Mouse (Mus musculus) midbrain, postnatal 0 days (tissue): ENCODE results near the gene Pdgfra. TPM values are rescaled to one million over a fixed set of nuclear protein-coding genes. Genes with fewer than 3 reads are reported as not detected.
A peak's percentile ranks its signal among the peaks of the same experiment; 100 is the strongest.

ENCODE experiments used
- ATAC-seq: fragments of 200-750 bp; cut with Nextera tagmentation; 2 replicates; pipeline ENCODE4 v1.8.0; 2017; ENCODE audit warnings: moderate number of reproducible peaks, mild to moderate bottlenecking, moderate TSS enrichment, moderate library complexity; ENCODE audit not compliant: low FRiP score
- DNase-seq: peaks from one replicate; pipeline ENCODE4 v3.0.0-alpha.2; 2015; ENCODE audit warnings: low spot score
- H3K27ac ChIP-seq: fragments of 300-500 bp; sonication (generic); 2 replicates; pipeline ENCODE4 v1.5.1; 2014; ENCODE audit warnings: low read depth, mild to moderate bottlenecking, low read length, mixed read lengths
- H3K27me3 ChIP-seq: fragments of 300-500 bp; sonication (generic); 2 replicates; pipeline ENCODE4 v1.6.1; 2014; ENCODE audit warnings: low read length, control low read depth, mixed read lengths; ENCODE audit not compliant: insufficient read depth
- H3K36me3 ChIP-seq: fragments of 300-500 bp; sonication (generic); 2 replicates; pipeline ENCODE4 v1.6.1; 2014; ENCODE audit warnings: low read length, control low read depth, mixed read lengths; ENCODE audit not compliant: insufficient read depth
- H3K4me1 ChIP-seq: fragments of 300-500 bp; sonication (generic); 2 replicates; pipeline ENCODE4 v1.6.1; 2014; ENCODE audit warnings: mild to moderate bottlenecking, control low read depth, antibody characterized with exemption, low read length, mixed read lengths; ENCODE audit not compliant: insufficient read depth
- H3K4me2 ChIP-seq: fragments of 300-500 bp; sonication (generic); 2 replicates; pipeline ENCODE4 v1.6.1; 2014; ENCODE audit warnings: low read depth, mild to moderate bottlenecking, low read length, mixed read lengths; ENCODE audit not compliant: poor library complexity, severe bottlenecking
- H3K4me3 ChIP-seq: fragments of 300-500 bp; sonication (generic); 2 replicates; pipeline ENCODE4 v1.5.1; 2014; ENCODE audit warnings: low read depth, mild to moderate bottlenecking, low read length, moderate library complexity
- H3K9ac ChIP-seq: fragments of 300-500 bp; sonication (generic); replicated peaks from 2 replicates; pipeline ENCODE4 v1.6.1; 2014; ENCODE audit warnings: mild to moderate bottlenecking, low read length, moderate library complexity, mixed read lengths; ENCODE audit not compliant: poor library complexity, severe bottlenecking
- H3K9me3 ChIP-seq: fragments of 300-500 bp; sonication (generic); 2 replicates; pipeline ENCODE4 v1.6.1; 2016; ENCODE audit warnings: low read length, control low read depth
- CTCF ChIP-seq: IDR thresholded peaks from 2 replicates; pipeline ENCODE4 v1.5.1; 2016; ENCODE audit warnings: antibody characterized with exemption, mild to moderate bottlenecking
- whole genome bisulfite sequencing: fragments of 180-500 bp; shearing (Covaris S2); extraction: QIAGEN DNeasy Blood & Tissue Kit; methylation state at CpG from one replicate; pipeline ENCODE4 v1.1.7; 2014; 5-methylcytosine and 5-hydroxymethylcytosine counted together
- polyA plus RNA-seq: library from polyadenylated mRNA; unstranded; fragments of >200 nt; fragmentation: Nextera tagmentation; extraction: Ambion mirVana; gene quantifications from 2 replicates; pipeline ENCODE4 v1.2.1, GENCODE M21; 2015
- total RNA-seq: library from RNA; depleted of rRNA; stranded (reverse); fragments of >200 nt; gene quantifications from 2 replicates; pipeline ENCODE4 v1.2.3, GENCODE M21; 2014

Pdgfra gene
- total and polyA plus RNA-seq, 2 experiments from 2014 or later, result 16.7 to 58.8 TPM

DNA sequence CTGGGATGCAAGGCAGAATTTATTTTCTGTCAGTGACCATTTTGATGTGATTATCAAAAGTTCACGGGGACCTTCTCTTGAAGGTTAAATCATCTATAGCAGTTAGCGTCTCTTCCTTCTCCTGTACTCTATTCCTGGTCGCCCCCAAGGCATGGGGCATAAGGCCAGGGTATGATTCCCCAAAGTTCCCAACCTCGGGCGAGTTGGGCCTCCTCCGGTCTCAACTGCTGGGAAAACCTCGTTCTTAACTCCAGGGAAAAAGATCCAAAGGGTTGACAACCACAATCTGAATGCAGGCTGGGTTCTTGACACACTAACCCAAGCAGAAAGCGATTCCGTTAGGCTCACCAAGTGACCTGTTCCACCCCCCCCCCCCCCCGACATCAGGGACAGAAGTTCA is 2.7 kb upstream of the Pdgfra start:
- no peak overlapping the region for H3K9ac ChIP-seq
- no peak for ATAC-seq
- no peak for DNase-seq
- H3K36me3 ChIP-seq, result no peaks in the 10 kb centered on the region
- no peaks in the 10 kb centered on the region; the same call in 1 of the 2 replicates for H3K4me1 ChIP-seq
- H3K4me2 ChIP-seq, result no peak overlapping the region
- H3K9me3 ChIP-seq, result no peaks in the 10 kb centered on the region
- peaks cover 48% of the 10 kb centered on the region for H3K27me3 ChIP-seq
- WGBS, result 1% methylated on average over 9 of the region's 10 CpGs
- no peak overlapping the region for H3K27ac ChIP-seq
- no peak overlapping the region for H3K4me3 ChIP-seq
- TF ChIP-seq CTCF, result no peak

DNA sequence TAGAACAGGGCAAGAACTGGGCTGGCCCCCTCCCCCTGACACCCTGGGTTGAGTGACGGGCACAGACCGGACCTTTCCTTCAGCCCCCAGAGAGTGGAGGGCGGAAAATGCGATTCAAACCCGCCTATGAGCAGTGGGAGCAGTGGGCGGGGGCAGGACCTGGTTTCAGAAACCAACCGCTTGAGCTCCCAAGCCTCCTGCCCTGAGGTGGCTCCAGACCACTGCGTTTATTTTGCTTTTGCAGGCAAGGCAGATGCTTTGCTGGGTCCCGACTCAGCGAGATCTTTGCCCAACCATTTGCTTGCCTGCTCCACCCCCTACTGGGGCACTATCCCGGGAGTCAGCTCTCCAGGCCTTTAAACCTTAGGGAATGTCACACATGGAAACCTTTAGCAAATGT is 2.2 kb upstream of the Pdgfra start:
- Histone ChIP-seq H3K27ac (no peak overlapping the region), H3K27me3 (peaks cover 46% of the 10 kb centered on the region), H3K9ac (no peak overlapping the region), H3K4me3 (no peak overlapping the region), H3K4me1 (no peaks in the 10 kb centered on the region; the same call in 1 of the 2 replicates), H3K36me3 (no peaks in the 10 kb centered on the region), H3K9me3 (no peaks in the 10 kb centered on the region), H3K4me2 (no peak overlapping the region)
- no peak for DNase-seq
- no peak for ATAC-seq
- no peak for TF ChIP-seq CTCF
- 2% methylated on average over 11 of the region's 11 CpGs for WGBS

DNA sequence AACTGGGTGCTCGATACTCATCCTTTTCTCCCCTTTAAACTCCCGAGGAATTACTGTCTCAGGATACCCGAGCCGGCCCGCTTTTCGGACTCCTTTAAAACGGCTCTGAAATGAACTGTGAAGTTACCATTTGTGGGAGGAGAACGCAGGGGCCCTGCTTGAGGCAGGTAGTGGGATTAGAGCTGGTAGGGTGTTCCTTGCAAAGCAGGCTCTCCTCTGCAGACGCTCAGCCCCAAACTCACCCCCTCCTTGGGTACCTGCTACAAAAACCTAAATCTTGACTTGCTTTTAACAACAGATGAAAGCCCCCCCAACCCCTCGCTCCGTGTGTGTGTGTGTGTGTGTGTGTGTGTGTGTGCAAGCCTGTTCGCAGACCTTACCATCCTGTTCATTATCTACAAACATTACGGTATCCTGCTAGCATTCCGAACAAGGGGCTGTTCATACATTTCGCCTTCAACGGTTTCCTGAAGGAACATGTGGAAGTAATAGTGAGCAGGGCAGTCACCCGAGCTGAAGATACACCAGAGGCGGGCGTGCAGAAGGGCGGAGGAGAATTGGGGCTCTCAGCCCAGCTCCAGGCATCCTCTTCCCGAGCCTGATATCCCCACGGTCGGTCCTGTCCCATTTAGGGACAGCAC is 1.6 kb upstream of the Pdgfra start:
- no peaks in the 10 kb centered on the region for H3K36me3 ChIP-seq
- H3K27me3 ChIP-seq, result peaks cover 48% of the 10 kb centered on the region
- no peak overlapping the region for H3K9ac ChIP-seq
- H3K4me3 ChIP-seq, result no peak overlapping the region
- H3K4me1 ChIP-seq, result no peaks in the 10 kb centered on the region; the same call in 1 of the 2 replicates
- WGBS, result 1% methylated on average over 23 of the region's 23 CpGs
- no peaks in the 10 kb centered on the region for H3K9me3 ChIP-seq
- H3K4me2 ChIP-seq, result no peak overlapping the region
- no peak for TF ChIP-seq CTCF
- DNase-seq (no peak), ATAC-seq (no peak)
- H3K27ac ChIP-seq, result no peak overlapping the region

DNA sequence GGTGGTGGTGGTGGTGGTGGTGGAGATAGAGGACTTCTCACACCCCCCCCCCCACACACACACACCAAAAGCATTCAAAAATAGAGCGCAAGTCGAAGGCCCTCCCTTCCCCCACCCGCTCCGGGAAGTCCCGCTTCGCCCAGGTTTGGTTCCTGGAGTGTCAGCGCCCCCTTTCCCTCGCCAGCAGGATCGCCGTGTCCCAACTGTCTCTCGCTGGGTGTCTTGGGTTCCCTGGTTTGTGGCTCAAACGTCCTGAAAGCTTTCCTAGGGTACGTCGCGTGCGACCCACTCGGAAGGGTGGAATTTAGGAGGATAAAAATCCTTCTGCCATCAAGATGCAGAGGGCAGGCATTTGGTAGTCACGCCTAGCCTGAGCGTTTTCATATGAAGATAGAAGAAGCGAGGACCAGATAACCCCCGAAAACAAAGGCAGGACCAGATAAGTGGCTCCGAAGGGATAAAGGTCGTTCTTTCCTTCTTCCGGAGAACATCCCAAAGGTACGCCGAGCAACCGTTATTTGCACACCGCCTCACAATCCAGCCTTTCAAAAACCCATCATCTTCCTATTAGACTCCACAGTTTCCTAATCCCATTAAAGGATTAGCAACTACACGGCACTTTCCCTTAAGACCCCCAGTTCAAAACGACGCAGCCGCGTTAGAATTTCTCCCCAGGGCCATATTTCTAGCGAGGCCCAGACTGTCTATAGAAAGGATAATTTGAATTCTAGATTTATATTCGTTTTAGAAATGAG is 769 bp upstream of the Pdgfra start:
- H3K36me3 ChIP-seq, result no peaks in the 10 kb centered on the region
- no peak overlapping the region for H3K9ac ChIP-seq
- peaks cover 47% of the 10 kb centered on the region for H3K27me3 ChIP-seq
- TF ChIP-seq CTCF, result peak; percentile 68
- under 1% methylated on average over 35 of the region's 35 CpGs for WGBS
- no peak overlapping the region for H3K4me2 ChIP-seq
- no peaks in the 10 kb centered on the region for H3K9me3 ChIP-seq
- H3K27ac ChIP-seq, result no peak overlapping the region
- peak overlapping the region; percentile 8; the same call in 1 of the 2 replicates for H3K4me3 ChIP-seq
- H3K4me1 ChIP-seq, result peaks cover 3% of the 10 kb centered on the region; the same call in 1 of the 2 replicates
- DNase-seq (peak; percentile 70), ATAC-seq (peak; percentile 52; the same call in 1 of the 2 replicates)

DNA sequence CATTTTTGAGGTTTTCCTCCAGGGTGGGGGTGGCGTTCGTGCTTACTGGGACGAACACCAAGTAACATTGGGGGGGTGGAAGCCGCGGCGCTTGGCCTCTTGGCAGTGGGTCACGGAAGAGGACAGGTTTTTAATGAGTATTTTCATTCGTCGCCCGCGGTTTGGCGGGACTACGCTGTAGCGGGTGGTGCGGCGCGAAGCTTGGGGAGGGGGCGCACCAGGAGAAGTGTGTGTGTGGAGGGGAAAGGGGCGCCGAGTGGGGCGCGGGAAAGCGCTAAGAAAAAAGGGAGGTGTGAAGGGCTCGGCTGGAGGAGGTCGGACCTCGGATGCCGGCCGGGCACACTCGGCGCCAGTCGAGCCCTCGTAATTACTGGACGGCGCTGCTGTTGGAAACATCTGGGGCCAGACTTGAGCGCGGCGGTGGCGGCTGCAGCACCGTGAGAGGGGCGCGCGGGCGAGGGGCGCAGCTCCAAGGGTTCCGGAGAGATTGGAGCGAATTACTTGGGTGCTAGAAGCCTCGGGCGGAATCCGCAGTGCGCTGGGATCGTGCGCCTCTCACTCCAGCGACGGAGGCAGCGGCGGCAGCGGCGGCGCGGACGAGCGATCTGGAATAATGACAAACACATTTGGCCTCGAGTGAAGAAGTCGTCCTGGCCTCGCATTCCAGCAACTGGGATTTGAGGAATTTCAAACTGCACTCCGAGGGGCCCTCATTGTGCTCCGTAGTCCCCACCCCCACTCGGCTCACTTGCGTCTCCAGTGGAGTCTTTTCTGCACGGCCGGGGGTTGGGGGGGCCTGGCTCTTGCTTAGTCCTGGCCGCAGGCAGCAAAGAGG is 916 bp downstream of the Pdgfra start:
- DNase-seq (no peak), ATAC-seq (no peak)
- WGBS, result 1% methylated on average over 70 of the region's 72 CpGs
- H3K9ac ChIP-seq, result peak overlapping the region; percentile 19; the same call in 1 of the 2 replicates
- H3K4me3 ChIP-seq, result peak overlapping the region; percentile 30
- peaks cover 33% of the 10 kb centered on the region for H3K27me3 ChIP-seq
- H3K27ac ChIP-seq, result peak overlapping the region; percentile 6; the same call in 1 of the 2 replicates
- H3K36me3 ChIP-seq, result no peaks in the 10 kb centered on the region
- H3K4me2 ChIP-seq, result peak overlapping the region; percentile 13
- 0 out of 2 replicates have a peak, but pooled peaks have one; percentile 7 for TF ChIP-seq CTCF
- H3K9me3 ChIP-seq, result no peaks in the 10 kb centered on the region
- H3K4me1 ChIP-seq, result peaks cover 3% of the 10 kb centered on the region; the same call in 1 of the 2 replicates
